Mouse (Mus musculus): ENCODE data around the gene Nup133.
A peak's percentile ranks its signal among the peaks of the same experiment; 100 is the strongest.

DNA sequence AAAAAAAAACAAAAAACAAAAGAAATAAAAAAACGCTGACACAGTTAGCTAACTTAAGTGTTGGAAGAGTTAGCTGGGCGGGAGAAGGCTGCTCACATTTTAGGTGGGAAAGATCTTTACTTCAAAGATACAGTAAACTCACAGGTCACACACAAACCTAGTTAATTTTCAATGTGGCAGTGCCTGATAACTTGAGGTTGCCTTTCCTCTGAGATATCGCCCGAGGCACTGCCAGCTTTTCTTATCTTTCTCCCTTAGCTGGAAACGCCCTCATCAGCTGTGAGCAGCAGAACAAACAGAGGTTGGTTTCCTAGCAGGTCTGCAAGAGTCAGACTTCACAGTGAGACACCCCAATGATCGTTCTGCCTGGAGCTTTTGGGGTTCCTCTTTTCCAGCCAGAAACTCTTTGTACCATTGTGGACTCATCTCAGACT is 39.6 kb upstream of the Nup133 start:
- TF ChIP-seq JUND (IDR thresholded peaks at IDR 0.05; ENCODE audit: low read depth, low read length), result peak; percentile 53; the same call in 1 of the 2 replicates
- TF ChIP-seq RCOR1 (IDR thresholded peaks at IDR 0.05; ENCODE audit: low read depth, low read length), result peak; percentile 99
